Mouse (Mus musculus) layer of hippocampus, postnatal 14 days (tissue): ENCODE data around the gene Usp16. TPM values are rescaled to one million over a fixed set of nuclear protein-coding genes. Genes with fewer than 3 reads are reported as not detected.
"Not testable (repeated sequence)": the region's sequence is repeated elsewhere in the genome, so short reads cannot be mapped to it uniquely, and the experiment has no call there.

ENCODE experiments used
- DNase-seq, 2 experiments: peaks; one replicate each; pipeline ENCODE4 v3.0.0; 2021 to 2022; ENCODE audit warnings: low spot score in 2 of 2, mixed read lengths in 1 of 2
- total RNA-seq, 2 experiments: library from RNA; stranded (reverse); gene quantifications; 2 replicates each; pipeline ENCODE4 v1.2.3; 2021

Gene Usp16
- total RNA-seq, 2 experiments from 2014 or later, result 48.7 to 52.8 TPM

- DNase-seq, result no peak
Measured at GRCm38 (mm10) chr16:87470579-87470978, 16.1 kb downstream of the Usp16 start.

- no peak for DNase-seq
Measured at GRCm38 (mm10) chr16:87484367-87484766, 29.9 kb downstream of the Usp16 start.

GRCm38 (mm10) chr16:87486739-87487138 lies 32.2 kb downstream of the Usp16 start:
- DNase-seq, result no peak

- no peak for DNase-seq
Measured at GRCm38 (mm10) chr16:87488605-87489004, 34.1 kb downstream of the Usp16 start.

- DNase-seq, result not testable (repeated sequence)
Measured at GRCm38 (mm10) chr16:87492191-87492792, 37.8 kb downstream of the Usp16 start.

GRCm38 (mm10) chr16:87494955-87495655 lies 40.6 kb downstream of the Usp16 start:
- peak in 1 of 2 experiments; percentile 10 for DNase-seq

GRCm38 (mm10) chr16:87495716-87496447 lies 41.4 kb downstream of the Usp16 start, which contains the start of gene Cct8:
Cct8 (minus strand) TSS chr16:87495873.
- peak; percentile 91 to 97 for DNase-seq

- DNase-seq, result no peak
Measured at GRCm38 (mm10) chr16:87496728-87497127, 42.2 kb downstream of the Usp16 start.

- no peak for DNase-seq
Measured at GRCm38 (mm10) chr16:87497171-87497570, 42.7 kb downstream of the Usp16 start.

GRCm38 (mm10) chr16:87499556-87499955 lies 45.1 kb downstream of the Usp16 start:
- no peak for DNase-seq

- no peak for DNase-seq
Measured at GRCm38 (mm10) chr16:87501304-87502078, 47.0 kb downstream of the Usp16 start.

GRCm38 (mm10) chr16:87511706-87512105 lies 57.2 kb downstream of the Usp16 start:
- DNase-seq, result no peak

GRCm38 (mm10) chr16:87512331-87512730 lies 57.8 kb downstream of the Usp16 start:
- DNase-seq, result no peak

- no peak for DNase-seq
Measured at GRCm38 (mm10) chr16:87524228-87524627, 69.7 kb downstream of the Usp16 start.

- no peak for DNase-seq
Measured at GRCm38 (mm10) chr16:87527553-87528249, 73.2 kb downstream of the Usp16 start.

GRCm38 (mm10) chr16:87528755-87529154 lies 74.3 kb downstream of the Usp16 start:
- DNase-seq, result no peak
